13 mouse cellular contexts compared by ENCODE assay signal in the genomic region with DNA sequence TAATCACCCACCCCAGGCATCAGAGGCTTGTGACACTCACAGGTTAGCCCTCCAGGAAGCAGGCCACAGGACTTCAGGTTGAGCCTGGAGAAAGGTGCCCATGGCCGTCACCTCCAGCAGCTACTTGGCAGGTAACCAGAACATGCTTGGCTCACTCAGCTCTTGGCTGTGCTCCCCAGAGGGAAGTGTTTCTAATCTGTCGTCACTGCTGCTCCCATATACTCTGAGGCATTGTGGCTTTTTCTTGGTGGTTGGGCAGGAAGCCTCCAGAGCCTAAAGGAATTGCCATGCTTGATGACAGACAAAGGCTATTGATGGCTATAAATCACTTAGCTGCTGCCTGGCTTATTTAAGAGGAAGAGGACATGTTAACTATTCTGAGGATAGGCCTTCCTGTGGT.
DNase-seq lines count a peak whose midpoint lies in the region; ATAC-seq lines count a peak whose summit lies in the region.
"Had no signal": no experiment of that assay in that cellular context is flagged by ENCODE, and none has a peak within 500 bp of the region (broad histone marks: within the 10 kb centered on the region; RNA-seq: fewer than 3 reads in every experiment).

No protein-coding gene starts in this region.

- H3K9ac ChIP-seq in hindbrain, embryonic 16.5 days (ENCODE audit: low read depth, low read length), result no peak overlapping the region
- no peak overlapping the region for H3K9ac ChIP-seq in hindbrain, embryonic 12.5 days
- H3K9ac ChIP-seq in heart, embryonic 14.5 days (ENCODE audit: low read length), result no peak overlapping the region
- H3K9ac ChIP-seq in forebrain, embryonic 12.5 days, result no peak overlapping the region
- H3K9ac ChIP-seq: embryonic facial prominence, embryonic 12.5 days; liver, embryonic 13.5 days had no signal

- H3K27me3 ChIP-seq in hindbrain, embryonic 16.5 days (replicated peaks; ENCODE audit: control insufficient read depth, insufficient read depth, low read length), result no peaks in the 10 kb centered on the region
- no peaks in the 10 kb centered on the region for H3K27me3 ChIP-seq in hindbrain, embryonic 12.5 days
- H3K27me3 ChIP-seq in heart, embryonic 14.5 days (ENCODE audit: control insufficient read depth, insufficient read depth, low read length), result no peaks in the 10 kb centered on the region
- H3K27me3 ChIP-seq in forebrain, embryonic 12.5 days, result no peaks in the 10 kb centered on the region
- H3K27me3 ChIP-seq: embryonic facial prominence, embryonic 12.5 days; liver, embryonic 13.5 days had no signal

- no peaks in the 10 kb centered on the region for H3K36me3 ChIP-seq in hindbrain, embryonic 16.5 days (ENCODE audit: control insufficient read depth, insufficient read depth, low read length)
- no peaks in the 10 kb centered on the region for H3K36me3 ChIP-seq in hindbrain, embryonic 12.5 days
- H3K36me3 ChIP-seq in heart, embryonic 14.5 days (ENCODE audit: control insufficient read depth, insufficient read depth, low read length), result no peaks in the 10 kb centered on the region
- H3K36me3 ChIP-seq in forebrain, embryonic 12.5 days (replicated peaks), result no peaks in the 10 kb centered on the region
- H3K36me3 ChIP-seq: liver, embryonic 13.5 days had no signal

- H3K4me2 ChIP-seq in hindbrain, embryonic 16.5 days (ENCODE audit: low read length), result no peak overlapping the region
- no peak overlapping the region for H3K4me2 ChIP-seq in hindbrain, embryonic 12.5 days (replicated peaks)
- H3K4me2 ChIP-seq in heart, embryonic 14.5 days (ENCODE audit: low read length), result no peak overlapping the region
- no peak overlapping the region for H3K4me2 ChIP-seq in forebrain, embryonic 12.5 days
- H3K4me2 ChIP-seq: embryonic facial prominence, embryonic 12.5 days; liver, embryonic 13.5 days had no signal

- ATAC-seq in hindbrain, embryonic 16.5 days, result 0 out of 2 replicates have a peak, but pooled peaks have one; percentile 46
- ATAC-seq in hindbrain, embryonic 12.5 days (ENCODE audit: low FRiP score), result no peak
- ATAC-seq in heart, embryonic 14.5 days (ENCODE audit: insufficient number of reproducible peaks, insufficient read depth, low FRiP score, low read depth), result peak; percentile 35; the same call in 1 of the 2 replicates
- no peak for ATAC-seq in forebrain, embryonic 12.5 days (ENCODE audit: low FRiP score)
- ATAC-seq: hindbrain, postnatal 0 days had no signal

- no peaks in the 10 kb centered on the region for H3K9me3 ChIP-seq in hindbrain, embryonic 16.5 days (ENCODE audit: control insufficient read depth, low read length)
- no peaks in the 10 kb centered on the region for H3K9me3 ChIP-seq in hindbrain, embryonic 12.5 days (replicated peaks)
- H3K9me3 ChIP-seq in heart, embryonic 14.5 days (ENCODE audit: control insufficient read depth, low read length), result no peaks in the 10 kb centered on the region
- H3K9me3 ChIP-seq in forebrain, embryonic 12.5 days, result no peaks in the 10 kb centered on the region
- H3K9me3 ChIP-seq: embryonic facial prominence, embryonic 12.5 days; G1E; liver, embryonic 13.5 days had no signal

- no peaks in the 10 kb centered on the region; the same call in 1 of the 2 replicates for H3K4me1 ChIP-seq in hindbrain, embryonic 16.5 days (ENCODE audit: control insufficient read depth, insufficient read depth, low read depth, low read length)
- 0 out of 2 replicates have a peak, but pooled peaks cover 3% of the 10 kb centered on the region for H3K4me1 ChIP-seq in hindbrain, embryonic 12.5 days
- peaks cover 8 to 23% of the 10 kb centered on the region in 2 experiments for H3K4me1 ChIP-seq in heart, embryonic 14.5 days (ENCODE audit: control insufficient read depth in 2 of 2, insufficient read depth in 2 of 2, low read length in 2 of 2)
- H3K4me1 ChIP-seq in forebrain, embryonic 12.5 days, result peaks cover 8% of the 10 kb centered on the region
- H3K4me1 ChIP-seq: liver, embryonic 13.5 days had no signal

- 52% methylated on average over 2 of the region's 2 CpGs for WGBS in hindbrain, embryonic 16.5 days
- WGBS in hindbrain, embryonic 12.5 days, result 60% methylated on average over 2 of the region's 2 CpGs
- 16% methylated on average over 2 of the region's 2 CpGs for WGBS in heart, embryonic 14.5 days
- WGBS in forebrain, embryonic 12.5 days, result 84% methylated on average over 2 of the region's 2 CpGs

- DNase-seq in adrenal gland, postnatal 14 days, result peak; percentile 55
- peak; percentile 63 for DNase-seq in lung, postnatal 14 days
- DNase-seq in left cerebral cortex, adult 18-20 months (ENCODE audit: low spot score in 2 of 2), result no peak
- DNase-seq in layer of hippocampus, postnatal 10 days (ENCODE audit: low spot score in 2 of 2), result no peak
- DNase-seq: liver, embryonic 13.5 days; thymus, adult 18-20 months had no signal

- no peak overlapping the region for H3K27ac ChIP-seq in hindbrain, embryonic 16.5 days (ENCODE audit: low read depth, low read length)
- H3K27ac ChIP-seq in hindbrain, embryonic 12.5 days, result no peak overlapping the region
- peak overlapping the region in 1 of 2 experiments; percentile 17; a peak in 1 of 4 replicates for H3K27ac ChIP-seq in heart, embryonic 14.5 days (replicated peaks in 1 of 2; ENCODE audit: control insufficient read depth in 1 of 2, insufficient read depth in 1 of 2, low read depth in 2 of 2, low read length in 2 of 2)
- no peak overlapping the region for H3K27ac ChIP-seq in forebrain, embryonic 12.5 days
- H3K27ac ChIP-seq: embryonic facial prominence, embryonic 12.5 days; hindbrain, postnatal 0 days; liver, embryonic 13.5 days had no signal

- no peak overlapping the region for H3K4me3 ChIP-seq in hindbrain, embryonic 16.5 days (ENCODE audit: low read length)
- H3K4me3 ChIP-seq in hindbrain, embryonic 12.5 days, result no peak overlapping the region
- no peak overlapping the region for H3K4me3 ChIP-seq in heart, embryonic 14.5 days (ENCODE audit: control insufficient read depth in 1 of 2, insufficient read depth in 1 of 2, low read depth in 1 of 2, low read length in 2 of 2)
- H3K4me3 ChIP-seq in forebrain, embryonic 12.5 days (replicated peaks), result no peak overlapping the region
- H3K4me3 ChIP-seq: embryonic facial prominence, embryonic 12.5 days; liver, embryonic 13.5 days had no signal

Comparison
In these comparisons a context has a peak if more than half of its experiments do, and no peak if none do; other contexts are left out.
1. ATAC-seq: peak in hindbrain, embryonic 16.5 days (single experiment) and heart, embryonic 14.5 days (single experiment); none in hindbrain, embryonic 12.5 days (single experiment) and forebrain, embryonic 12.5 days (single experiment).
2. DNase-seq: peak in adrenal gland, postnatal 14 days (single experiment) and lung, postnatal 14 days (single experiment); none in left cerebral cortex, adult 18-20 months (0 of 2) and layer of hippocampus, postnatal 10 days (0 of 2).